Mouse (Mus musculus) ES-CJ7 (cell line): ENCODE measurements at regions not wholly inside any gene's neighbourhood (a gene's known extent, or its start where the extent isn't known, plus 50 kb on each side); places are given as distances from the start of the nearest gene placed in this dataset.
A peak's percentile ranks its signal among the peaks of the same experiment; 100 is the strongest.

ENCODE experiments used
- DNase-seq: peaks from one replicate; pipeline ENCODE4 v3.0.0; 2011; ENCODE audit warnings: low read depth, low spot score

DNA sequence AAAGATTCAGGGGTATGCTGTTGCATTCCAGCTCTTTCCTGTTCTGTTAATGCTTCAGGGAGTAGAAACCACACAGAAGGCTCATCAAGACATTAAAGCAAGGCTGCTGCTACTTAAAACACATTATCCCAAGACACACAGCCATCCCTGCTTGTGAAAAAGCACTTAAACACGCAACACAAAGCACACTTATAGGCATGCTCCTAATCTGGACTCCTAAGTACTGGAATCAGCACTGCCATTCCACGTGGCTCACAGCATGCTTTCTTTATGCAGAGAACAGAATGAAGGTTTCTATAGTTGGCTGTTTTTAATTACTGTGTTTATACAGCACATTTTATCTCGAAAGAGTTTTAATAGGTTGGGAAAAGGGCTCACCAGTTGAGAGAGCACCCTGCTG, 233.2 kb upstream of the Anxa10 start:
- DNase-seq = no peak

DNA sequence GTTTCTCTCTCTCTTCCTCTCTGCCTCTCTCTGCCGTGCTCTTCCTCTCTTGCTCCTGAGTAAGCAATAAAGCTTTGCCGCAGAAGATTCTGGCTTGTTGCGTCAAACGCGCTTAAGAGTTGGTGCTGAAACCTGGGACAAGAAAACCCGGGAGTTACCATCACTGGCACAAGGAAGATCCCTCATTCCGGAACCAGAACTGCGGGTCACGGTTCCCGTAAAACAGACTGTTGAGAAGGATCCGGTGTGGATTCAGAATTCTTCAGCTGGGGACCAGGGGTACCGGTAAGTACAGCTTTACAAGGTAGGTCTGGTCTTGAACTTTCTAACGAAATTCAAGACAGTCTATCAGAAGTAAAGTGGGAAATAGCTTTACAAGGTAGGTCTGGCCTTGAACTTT, 221.0 kb upstream of the Anxa10 start:
- peak; percentile 74 for DNase-seq
